Mouse (Mus musculus): Measurements from ENCODE around the gene Lcp2.

DNA sequence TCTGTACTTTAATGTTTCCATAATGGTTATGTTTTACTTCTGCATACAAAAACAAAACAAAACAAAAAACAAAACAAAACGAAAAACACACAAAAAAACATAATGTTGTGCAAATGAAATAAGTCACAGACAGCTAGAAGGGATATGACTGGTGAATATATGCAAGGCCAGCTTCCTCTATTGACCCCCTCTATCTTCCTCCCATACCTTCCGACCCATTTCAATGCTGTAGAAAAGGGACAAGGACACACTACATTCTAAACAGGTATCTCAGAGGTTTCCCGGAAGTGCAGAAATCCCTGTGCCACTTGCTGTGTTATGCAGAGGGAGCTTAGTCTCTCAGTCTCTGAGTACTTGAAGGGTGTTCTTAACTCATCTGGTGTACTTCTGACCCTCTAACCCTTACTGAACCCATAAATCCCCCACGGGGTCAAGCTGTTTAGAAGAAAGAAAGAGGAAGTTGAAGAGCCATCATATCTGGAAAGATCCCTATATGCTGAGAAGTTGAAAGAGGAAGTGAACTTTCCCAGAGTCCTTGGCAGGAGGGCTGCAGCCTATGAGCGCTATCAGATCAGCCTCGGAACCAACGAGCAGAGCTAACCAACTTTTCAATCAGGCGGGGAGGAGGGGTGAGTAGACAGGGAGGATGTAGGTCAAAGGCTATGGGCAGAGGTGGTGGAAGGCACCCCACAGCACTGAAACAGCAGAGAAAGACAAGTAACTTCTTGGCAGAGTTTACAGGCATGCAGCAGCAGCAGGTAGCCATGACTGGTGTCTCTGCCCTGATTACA is 15.5 kb upstream of the Lcp2 start:
- TF ChIP-seq POLR2A (IDR thresholded peaks at IDR 0.05; ENCODE audit: borderline replicate concordance, control insufficient read depth, low read depth, low read length) (no peak), CTCF (IDR thresholded peaks at IDR 0.05; ENCODE audit: control insufficient read depth, insufficient read depth, low read length) (no peak; the same call in 1 of the 2 replicates)

Data from bone marrow, adult 2 months (tissue).